Mouse (Mus musculus) intestine, postnatal 0 days (tissue): ENCODE results near the gene Gm2a. TPM values are rescaled to one million over a fixed set of nuclear protein-coding genes. Genes with fewer than 3 reads are reported as not detected.
"Not testable (repeated sequence)": the region's sequence is repeated elsewhere in the genome, so short reads cannot be mapped to it uniquely, and the experiment has no call there.

Experiments used
- ATAC-seq: fragments of 200-750 bp; cut with Nextera tagmentation; 2 replicates; pipeline ENCODE4 v1.8.0; 2017; ENCODE audit warnings: mild to moderate bottlenecking, moderate TSS enrichment, moderate library complexity
- H3K27ac ChIP-seq: fragments of 300-500 bp; sonication (generic); 2 replicates; pipeline ENCODE4 v1.5.1; 2014; ENCODE audit warnings: mild to moderate bottlenecking, low read depth, low read length, moderate library complexity
- H3K27me3 ChIP-seq: fragments of 300-500 bp; sonication (generic); replicated peaks from 2 replicates; pipeline ENCODE4 v1.6.1; 2014; ENCODE audit warnings: low read length, mixed read lengths; ENCODE audit not compliant: control insufficient read depth, insufficient read depth
- H3K36me3 ChIP-seq: fragments of 300-500 bp; sonication (generic); 2 replicates; pipeline ENCODE4 v1.6.1; 2014; ENCODE audit warnings: mild to moderate bottlenecking, moderate library complexity; ENCODE audit not compliant: control insufficient read depth, insufficient read depth
- H3K4me1 ChIP-seq: fragments of 300-500 bp; sonication (generic); replicated peaks from 2 replicates; pipeline ENCODE4 v1.6.1; 2014; ENCODE audit warnings: antibody characterized with exemption, low read length, mixed read lengths; ENCODE audit not compliant: control insufficient read depth, insufficient read depth
- H3K4me2 ChIP-seq: fragments of 300-500 bp; sonication (generic); replicated peaks from 2 replicates; pipeline ENCODE4 v1.6.1; 2014; ENCODE audit warnings: low read depth, mild to moderate bottlenecking, moderate library complexity
- H3K4me3 ChIP-seq: fragments of 300-500 bp; sonication (generic); 2 replicates; pipeline ENCODE4 v1.5.1; 2014; ENCODE audit warnings: low read depth, low read length
- H3K9ac ChIP-seq: fragments of 300-500 bp; sonication (generic); 2 replicates; pipeline ENCODE4 v1.6.1; 2014; ENCODE audit warnings: mild to moderate bottlenecking, low read depth, low read length
- H3K9me3 ChIP-seq: fragments of 300-500 bp; sonication (generic); 2 replicates; pipeline ENCODE4 v1.6.1; 2016; ENCODE audit warnings: mixed run types; ENCODE audit not compliant: control insufficient read depth
- CTCF ChIP-seq: sonication (generic); IDR thresholded peaks from 2 replicates; pipeline ENCODE4 v1.5.1; 2016; ENCODE audit warnings: low read depth, mild to moderate bottlenecking, control low read depth, antibody characterized with exemption, moderate library complexity
- WGBS: fragments of 180-500 bp; shearing (Covaris S2); extraction: QIAGEN DNeasy Blood & Tissue Kit; methylation state at CpG from one replicate; pipeline ENCODE4 v1.1.7; 2014; 5-methylcytosine and 5-hydroxymethylcytosine counted together
- polyA plus RNA-seq: library from polyadenylated mRNA; unstranded; fragments of >200 nt; fragmentation: Nextera tagmentation; extraction: Ambion mirVana; gene quantifications from 2 replicates; pipeline ENCODE4 v1.2.1, GENCODE M21; 2015

Gm2a gene
- polyA plus RNA-seq, 1 experiment from 2014 or later = 15.4 TPM

- ATAC-seq = 0 out of 2 replicates have a peak, but pooled peaks have one; percentile 25
These were observed 10.9 kb upstream of the Gm2a start for GRCm38 (mm10) chr11:55087006-55087405.

GRCm38 (mm10) chr11:55089892-55090291, 8.0 kb upstream of the Gm2a start:
- Histone ChIP-seq H3K9ac (no peak overlapping the region), H3K4me3 (no peak overlapping the region), H3K9me3 (no peaks in the 10 kb centered on the region), H3K4me2 (no peak overlapping the region), H3K27ac (no peak overlapping the region), H3K27me3 (no peaks in the 10 kb centered on the region), H3K4me1 (no peaks in the 10 kb centered on the region), H3K36me3 (no peaks in the 10 kb centered on the region)
- no peak for TF ChIP-seq CTCF
- ATAC-seq = no peak
- 53% methylated on average over 2 of the region's 2 CpGs for WGBS

More at GRCm38 (mm10) chr11:55087006-55087405, 10.9 kb upstream of the Gm2a start:
- peak; percentile 96 for TF ChIP-seq CTCF
- 7% methylated on average over 10 of the region's 10 CpGs for WGBS
- H3K4me1 ChIP-seq = no peaks in the 10 kb centered on the region
- no peaks in the 10 kb centered on the region for H3K36me3 ChIP-seq
- no peak overlapping the region for H3K4me2 ChIP-seq
- H3K4me3 ChIP-seq = no peak overlapping the region
- no peaks in the 10 kb centered on the region for H3K27me3 ChIP-seq
- no peak overlapping the region for H3K27ac ChIP-seq
- H3K9ac ChIP-seq = no peak overlapping the region
- H3K9me3 ChIP-seq = no peaks in the 10 kb centered on the region

GRCm38 (mm10) chr11:55093096-55093495, 4.8 kb upstream of the Gm2a start:
- no peak for TF ChIP-seq CTCF
- 72% methylated on average over 7 of the region's 7 CpGs for WGBS
- H3K4me2 ChIP-seq = no peak overlapping the region
- H3K36me3 ChIP-seq = no peaks in the 10 kb centered on the region
- no peak for ATAC-seq
- H3K9ac ChIP-seq = no peak overlapping the region
- H3K9me3 ChIP-seq = no peaks in the 10 kb centered on the region
- no peak overlapping the region for H3K4me3 ChIP-seq
- no peaks in the 10 kb centered on the region for H3K4me1 ChIP-seq
- H3K27me3 ChIP-seq = no peaks in the 10 kb centered on the region
- H3K27ac ChIP-seq = no peak overlapping the region

GRCm38 (mm10) chr11:55096296-55096695, 1.6 kb upstream of the Gm2a start:
- not testable (repeated sequence) for ATAC-seq, H3K9ac ChIP-seq, H3K4me2 ChIP-seq, H3K27me3 ChIP-seq, H3K27ac ChIP-seq, H3K36me3 ChIP-seq, H3K4me1 ChIP-seq, H3K4me3 ChIP-seq, H3K9me3 ChIP-seq
- WGBS = 67% methylated on average over 4 of the region's 4 CpGs

GRCm38 (mm10) chr11:55096731-55097462, 1.0 kb upstream of the Gm2a start:
- 18% methylated on average over 11 of the region's 11 CpGs for WGBS
- no peak for TF ChIP-seq CTCF

GRCm38 (mm10) chr11:55098189-55098915, 437 bp downstream of the Gm2a start:
- H3K4me3 ChIP-seq = peak overlapping the region; percentile 37
- no peaks in the 10 kb centered on the region for H3K27me3 ChIP-seq
- no peak for ATAC-seq
- no peaks in the 10 kb centered on the region for H3K4me1 ChIP-seq
- 15% methylated on average over 24 of the region's 24 CpGs for WGBS
- H3K4me2 ChIP-seq = peak overlapping the region; percentile 73
- H3K9me3 ChIP-seq = no peaks in the 10 kb centered on the region
- no peak; the same call in 1 of the 2 replicates for TF ChIP-seq CTCF
- peak overlapping the region; percentile 43; the same call in 1 of the 2 replicates for H3K9ac ChIP-seq
- no peaks in the 10 kb centered on the region for H3K36me3 ChIP-seq
- H3K27ac ChIP-seq = peak overlapping the region; percentile 50; the same call in 1 of the 2 replicates

More at GRCm38 (mm10) chr11:55096731-55097462, 1.0 kb upstream of the Gm2a start:
- no peak for ATAC-seq
- peak overlapping the region; percentile 74 for H3K27ac ChIP-seq
- H3K4me1 ChIP-seq = no peaks in the 10 kb centered on the region
- peak overlapping the region; percentile 22; the same call in 1 of the 2 replicates for H3K9ac ChIP-seq
- H3K9me3 ChIP-seq = no peaks in the 10 kb centered on the region
- H3K27me3 ChIP-seq = no peaks in the 10 kb centered on the region
- H3K36me3 ChIP-seq = no peaks in the 10 kb centered on the region
- H3K4me2 ChIP-seq = peak overlapping the region; percentile 61
- peak overlapping the region; percentile 27 for H3K4me3 ChIP-seq
